Mouse (Mus musculus) left cerebral cortex, adult 18-20 months (tissue): ENCODE results near the gene Sytl2. TPM values are rescaled to one million over a fixed set of nuclear protein-coding genes. Genes with fewer than 3 reads are reported as not detected.

Experiments
- DNase-seq, 2 experiments: peaks; one replicate each; pipeline ENCODE4 v3.0.0; 2021 to 2022; ENCODE audit warnings: low spot score in 2 of 2, mixed read lengths in 1 of 2
- long read RNA-seq, 2 experiments: library from polyadenylated mRNA; stranded (forward); transcript quantifications; one replicate each; pipeline ENCODE4 v2.0.0; 2021
- total RNA-seq, 2 experiments: library from RNA; stranded (reverse); gene quantifications; 2 replicates each; pipeline ENCODE4 v1.2.3; 2021

Gene Sytl2
- total RNA-seq, result 10 to 100 TPM; 75.7 to 76.7 TPM
- long read RNA-seq, experiment 1, transcript Sytl2-219 (10 exons, 2,266 nt), result major isoform, 29 of 59 reads
- long read RNA-seq, experiment 1, partial matches to known transcripts, result 24 of 59 reads
- long read RNA-seq, experiment 1, other reads (novel, unspliced or antisense), result 3 of 59 reads
- long read RNA-seq, experiment 2, transcript Sytl2-219 (10 exons, 2,266 nt), result major isoform, 17 of 35 reads
- long read RNA-seq, experiment 2, partial matches to known transcripts, result 11 of 35 reads
- long read RNA-seq, experiment 2, other reads (novel, unspliced or antisense), result 3 of 35 reads

GRCm38 (mm10) chr7:90301942-90302646, at the start of gene Sytl2:
TSS of gene Sytl2 (plus strand) at chr7:90302252.
- DNase-seq, result peak; percentile 20 to 32

- DNase-seq, result no peak
These were observed 49.1 kb upstream of the Sytl2 start for GRCm38 (mm10) chr7:90252946-90253345.

- no peak for DNase-seq
These were observed 43.4 kb upstream of the Sytl2 start for GRCm38 (mm10) chr7:90258701-90259100.

GRCm38 (mm10) chr7:90259899-90260298, 42.2 kb upstream of the Sytl2 start:
- DNase-seq, result no peak

- DNase-seq, result no peak
These were observed 40.0 kb upstream of the Sytl2 start for GRCm38 (mm10) chr7:90261902-90262599.

GRCm38 (mm10) chr7:90265289-90265970, 36.6 kb upstream of the Sytl2 start, which contains the start of gene Ccdc83:
TSS of gene Ccdc83 (minus strand) at chr7:90265777.
- DNase-seq, result peak; percentile 76 to 80

- DNase-seq, result no peak
These were observed 31.9 kb upstream of the Sytl2 start for GRCm38 (mm10) chr7:90270141-90270540.

- DNase-seq, result no peak
These were observed 27.4 kb upstream of the Sytl2 start for GRCm38 (mm10) chr7:90274561-90275100.

- DNase-seq, result no peak
These were observed 24.8 kb upstream of the Sytl2 start for GRCm38 (mm10) chr7:90277246-90277645.

GRCm38 (mm10) chr7:90277769-90278168, 24.3 kb upstream of the Sytl2 start:
- no peak for DNase-seq

GRCm38 (mm10) chr7:90279136-90279535, 22.9 kb upstream of the Sytl2 start:
- no peak for DNase-seq

GRCm38 (mm10) chr7:90280274-90280875, 21.7 kb upstream of the Sytl2 start:
- peak; percentile 29 to 54 for DNase-seq

GRCm38 (mm10) chr7:90280878-90281277, 21.2 kb upstream of the Sytl2 start:
- no peak for DNase-seq

GRCm38 (mm10) chr7:90281759-90282546, 20.1 kb upstream of the Sytl2 start:
- no peak for DNase-seq

GRCm38 (mm10) chr7:90282786-90283185, 19.3 kb upstream of the Sytl2 start:
- DNase-seq, result no peak

- DNase-seq, result no peak
These were observed 17.3 kb upstream of the Sytl2 start for GRCm38 (mm10) chr7:90284793-90285192.

- DNase-seq, result no peak
These were observed 10.2 kb upstream of the Sytl2 start for GRCm38 (mm10) chr7:90291885-90292284.

- no peak for DNase-seq
These were observed 848 bp downstream of the Sytl2 start for GRCm38 (mm10) chr7:90302647-90303552.

GRCm38 (mm10) chr7:90306079-90306478, 4.0 kb downstream of the Sytl2 start:
- DNase-seq, result no peak
